1 mouse cellular context compared by ENCODE assay signal in the genomic region with DNA sequence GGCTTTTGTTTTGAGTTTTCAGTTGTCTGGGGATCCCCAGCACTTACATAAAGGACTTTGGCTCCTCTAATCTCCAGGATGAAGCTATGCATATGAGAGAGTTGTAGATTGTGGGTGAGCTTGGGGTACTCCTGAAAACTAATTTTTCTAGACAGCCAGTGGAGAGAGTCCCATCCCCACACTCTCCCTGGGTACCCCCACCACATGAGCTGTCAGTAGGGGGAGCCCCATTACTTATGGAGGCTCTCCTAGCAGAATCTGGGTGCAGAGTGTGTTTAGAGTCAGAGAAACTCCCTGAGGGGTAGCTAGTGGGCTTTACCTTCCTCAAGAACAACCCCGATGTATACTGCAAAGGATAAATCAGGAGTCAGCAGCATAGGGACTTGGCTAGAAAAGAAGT.
TF ChIP-seq lines count a peak whose summit lies in the region.

No protein-coding gene starts in this region.

TF ChIP-seq in MEL, 35 proteins besides CTCF, POLR2A, EP300 and RAD21 (continued from another document):
- TF ChIP-seq SIN3A (IDR thresholded peaks at IDR 0.05; ENCODE audit: low read length) (no peak), NRF1 (IDR thresholded peaks at IDR 0.05; ENCODE audit: insufficient read depth, low read depth, low read length, poor library complexity, severe bottlenecking) (no peak), ZC3H11A (IDR thresholded peaks at IDR 0.05; ENCODE audit: low read depth, low read length) (no peak), MYB (IDR thresholded peaks at IDR 0.05; ENCODE audit: low read depth, low read length) (no peak), USF1 (IDR thresholded peaks at IDR 0.05; ENCODE audit: low read depth, low read length) (no peak), KAT2A (conservative IDR thresholded peaks at IDR 0.05; ENCODE audit: low read depth, low read length) (no peak), ZKSCAN1 (IDR thresholded peaks at IDR 0.05; ENCODE audit: low read depth, low read length) (no peak), HCFC1 (IDR thresholded peaks at IDR 0.05; ENCODE audit: low read depth, low read length) (no peak), MAX (IDR thresholded peaks at IDR 0.05; ENCODE audit: low read length) (no peak), TCF12 (IDR thresholded peaks at IDR 0.05; ENCODE audit: low read depth, low read length) (no peak)
